Mouse (Mus musculus) brown adipose tissue, adult 24 weeks (tissue): ENCODE data around the gene Palm2. TPM values are rescaled to one million over a fixed set of nuclear protein-coding genes. Genes with fewer than 3 reads are reported as not detected.
A peak's percentile ranks its signal among the peaks of the same experiment; 100 is the strongest.

ENCODE experiments used
- H3K27ac ChIP-seq: fragments of 200-500 bp; replicated peaks from 2 replicates; pipeline ENCODE4 v1.5.1; 2012; ENCODE audit warnings: low read depth, mild to moderate bottlenecking, low read length
- H3K4me1 ChIP-seq: fragments of 200-500 bp; 2 replicates; pipeline ENCODE4 v1.6.1; 2012; ENCODE audit warnings: low read length, mixed read lengths; ENCODE audit not compliant: control insufficient read depth, insufficient read depth, insufficient read length
- H3K4me3 ChIP-seq: fragments of 200-500 bp; 2 replicates; pipeline ENCODE4 v1.5.1; 2012; ENCODE audit warnings: low read depth, mild to moderate bottlenecking, low read length, moderate library complexity; ENCODE audit not compliant: insufficient read depth
- polyA plus RNA-seq: library from polyadenylated mRNA; stranded (reverse); fragments of >200 nt; gene quantifications from 2 replicates; pipeline ENCODE4 v1.2.4, GENCODE M21; 2012; ENCODE audit not compliant: missing spikeins, insufficient read depth, insufficient read length

Gene Palm2
- polyA plus RNA-seq, 1 experiment, result 17.0 TPM

DNA sequence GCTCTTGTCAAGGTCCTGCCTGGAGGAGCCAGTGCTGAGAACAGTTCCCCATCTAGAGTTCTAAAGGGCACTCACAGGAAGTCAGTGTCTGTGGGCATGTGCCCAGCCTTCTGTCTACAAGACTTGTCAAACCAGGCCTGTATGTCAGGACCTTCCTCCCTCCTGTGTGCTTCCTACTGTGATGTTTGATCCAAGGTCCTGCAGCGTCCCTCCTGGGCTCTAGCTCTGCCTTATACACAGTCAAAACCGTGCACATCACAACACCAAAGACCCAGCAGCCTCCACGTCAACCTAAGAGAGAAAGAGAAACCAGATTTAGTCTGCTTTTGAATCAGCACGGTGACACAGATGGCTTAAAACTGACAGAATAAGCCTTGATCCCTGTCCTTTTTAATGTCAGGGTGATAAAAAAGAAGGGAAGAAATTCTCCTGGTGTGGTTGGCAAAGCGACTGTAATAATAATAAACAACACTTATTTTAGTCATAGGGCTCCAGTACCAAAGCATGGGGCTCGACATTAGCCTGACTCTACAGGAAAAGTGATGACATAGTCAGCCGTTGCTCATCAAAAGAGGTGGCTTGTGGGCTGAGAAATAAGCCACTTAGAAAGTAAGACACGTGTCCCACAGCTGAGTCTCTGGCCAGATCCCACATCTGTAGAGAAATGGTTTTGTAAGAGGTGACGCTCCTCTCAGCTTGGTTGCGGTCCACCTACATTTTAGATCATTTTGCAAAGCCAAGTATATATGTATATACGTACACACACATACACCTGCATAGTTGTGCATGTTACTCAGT lies 297.0 kb downstream of the Palm2 start:
- 0 out of 2 replicates have a peak overlapping the region, but pooled peaks have one; percentile 12 for H3K27ac ChIP-seq

DNA sequence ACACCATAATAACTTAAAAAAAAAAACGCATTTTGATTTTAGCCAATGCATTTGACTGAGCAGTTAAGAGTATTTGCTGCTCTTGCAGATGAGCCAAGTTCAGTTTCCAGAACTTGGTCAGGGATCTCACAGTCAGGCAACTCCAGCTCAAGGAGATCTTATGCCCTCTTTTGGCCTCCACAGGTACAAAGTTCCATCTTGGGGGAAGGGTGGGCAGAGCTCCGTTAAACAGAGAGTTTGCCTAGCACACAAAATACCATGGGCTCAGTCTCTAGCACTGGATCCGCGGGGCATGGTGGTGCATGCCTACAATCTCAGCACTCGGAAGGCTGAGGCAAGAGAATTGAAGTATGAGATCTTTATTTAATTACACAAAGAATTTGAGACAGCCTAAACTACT lies 298.3 kb downstream of the Palm2 start:
- no peak overlapping the region for H3K27ac ChIP-seq
- peaks cover 29% of the 10 kb centered on the region for H3K4me1 ChIP-seq
- H3K4me3 ChIP-seq, result no peak overlapping the region

More for the DNA sequence above, 297.0 kb downstream of the Palm2 start:
- Histone ChIP-seq H3K4me3 (no peak overlapping the region), H3K4me1 (peaks cover 31% of the 10 kb centered on the region)

DNA sequence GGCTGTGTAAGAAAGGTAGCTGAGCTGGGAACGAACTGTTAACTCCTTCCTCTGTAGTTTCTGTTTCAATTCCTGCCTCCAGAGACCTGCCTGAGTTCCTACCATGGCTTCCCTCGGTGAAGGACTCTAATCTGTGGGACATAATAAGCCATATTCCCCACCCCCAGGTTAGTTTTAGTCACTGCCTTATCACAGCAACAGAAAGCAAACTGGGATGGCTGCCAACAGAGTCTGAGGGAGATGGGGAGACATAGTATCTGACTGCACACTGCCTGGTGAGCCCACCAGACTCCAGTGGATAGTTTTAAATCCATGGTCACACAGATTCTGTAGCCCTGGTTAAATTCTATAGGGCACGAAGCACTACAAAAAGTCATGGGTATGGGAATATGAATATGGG lies 299.4 kb downstream of the Palm2 start:
- H3K27ac ChIP-seq, result no peak overlapping the region
- no peak overlapping the region for H3K4me3 ChIP-seq
- peaks cover 21% of the 10 kb centered on the region for H3K4me1 ChIP-seq

DNA sequence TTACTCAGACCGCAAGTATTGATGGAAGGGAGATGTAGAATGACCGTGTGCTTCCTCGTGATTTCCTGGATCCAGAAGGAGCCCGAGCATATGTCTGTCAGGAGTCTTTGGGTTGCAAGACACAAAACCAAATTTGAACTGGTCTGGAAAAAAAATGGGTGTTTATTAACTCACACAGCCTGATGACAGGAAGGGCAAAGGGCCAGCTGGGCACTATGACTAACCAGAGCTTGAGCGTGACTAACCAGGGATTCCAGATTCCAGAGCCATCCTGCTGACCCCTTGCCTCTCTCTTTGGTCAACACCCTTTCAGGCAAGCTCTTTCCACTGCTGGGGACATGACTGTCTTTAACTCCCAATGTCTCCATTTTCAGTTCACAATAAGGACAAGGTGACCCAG lies 301.4 kb downstream of the Palm2 start:
- Histone ChIP-seq H3K4me1 (peaks cover 6% of the 10 kb centered on the region), H3K27ac (no peak overlapping the region)

DNA sequence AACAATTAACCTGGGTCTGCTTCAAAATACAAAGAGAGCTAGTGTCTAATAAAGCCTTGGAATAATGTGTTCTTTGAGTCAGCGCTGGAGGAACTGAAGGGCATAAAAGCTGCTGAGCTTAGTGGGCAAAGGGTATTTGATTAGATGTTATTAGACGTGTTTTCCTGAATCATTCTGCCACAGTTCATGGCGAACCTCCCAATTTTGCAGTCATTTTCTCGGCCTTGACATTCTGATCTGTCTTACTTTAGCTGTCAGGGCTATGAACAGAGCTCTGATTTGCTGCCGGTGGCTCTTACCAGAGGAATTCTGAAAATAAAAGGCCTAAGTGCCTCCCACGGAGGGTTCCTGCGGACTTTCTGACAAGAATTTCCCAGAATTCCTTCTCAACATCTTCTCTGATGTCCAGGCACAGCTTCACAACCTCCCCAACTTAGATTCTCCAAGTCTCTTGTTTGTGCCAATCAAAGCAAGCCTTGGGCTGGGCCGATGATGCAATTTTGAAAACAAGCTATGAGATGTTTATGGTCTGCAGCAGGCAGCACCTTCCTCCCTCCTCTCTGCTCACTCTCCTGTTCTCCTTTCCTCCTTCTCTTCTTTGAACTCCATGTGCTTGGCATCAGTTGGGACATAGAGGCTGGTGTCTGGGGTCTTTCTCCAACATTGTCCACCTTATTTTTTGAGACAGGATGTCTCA lies 305.0 kb downstream of the Palm2 start:
- Histone ChIP-seq H3K27ac (no peak overlapping the region), H3K4me3 (no peak overlapping the region), H3K4me1 (no peaks in the 10 kb centered on the region)

More for the DNA sequence above, 301.4 kb downstream of the Palm2 start:
- H3K4me3 ChIP-seq, result no peak overlapping the region

DNA sequence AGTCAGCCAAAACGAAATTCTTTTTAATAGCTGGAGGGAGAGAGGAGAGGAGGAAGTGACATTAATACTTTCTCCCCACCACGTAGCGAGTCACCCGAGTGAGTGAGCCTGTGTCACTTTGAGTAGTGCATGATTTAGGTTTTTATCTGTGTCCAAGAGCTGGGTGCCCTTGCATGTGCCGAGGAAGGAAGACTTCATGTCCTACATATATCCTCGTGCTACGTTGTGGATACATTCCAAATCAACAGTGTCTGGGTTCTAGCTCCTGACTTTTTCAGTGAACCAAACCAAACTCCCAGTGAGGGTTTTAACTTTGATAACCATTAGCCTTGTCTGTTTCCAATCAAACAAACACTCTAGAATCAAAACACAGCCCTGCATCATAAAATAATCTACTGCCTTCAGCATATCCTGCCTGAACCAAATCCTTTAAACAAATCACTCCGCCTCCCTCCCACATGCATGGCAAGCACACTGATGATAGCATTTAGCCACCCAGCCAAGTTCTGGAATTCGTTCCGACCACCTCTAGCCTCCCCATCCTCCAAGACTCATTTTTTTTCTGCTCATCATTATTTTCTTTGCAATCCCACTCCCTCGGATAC lies 309.4 kb downstream of the Palm2 start:
- Histone ChIP-seq H3K4me1 (no peaks in the 10 kb centered on the region), H3K4me3 (no peak overlapping the region), H3K27ac (no peak overlapping the region)

DNA sequence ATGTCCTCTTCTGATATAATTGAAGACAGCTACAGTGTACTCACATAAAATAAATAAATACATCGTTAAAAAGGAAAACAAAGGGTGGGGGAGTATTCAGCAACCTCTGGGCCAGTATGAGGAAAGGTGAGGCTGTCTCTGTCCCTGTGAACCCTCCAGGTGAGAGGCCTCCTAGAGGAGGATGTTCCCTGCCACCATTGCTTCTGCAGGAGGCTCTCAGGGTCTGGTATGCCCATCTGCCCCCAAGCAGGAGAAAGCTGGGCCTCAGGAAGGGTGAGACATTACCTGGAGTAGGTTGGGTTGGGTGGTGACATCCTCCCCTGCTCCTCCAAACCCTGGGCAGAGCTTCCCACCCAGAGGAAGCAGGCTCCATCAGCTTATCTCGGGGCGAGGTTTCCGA lies 316.6 kb downstream of the Palm2 start:
- no peak overlapping the region for H3K27ac ChIP-seq
- no peak overlapping the region for H3K4me3 ChIP-seq
- peaks cover 6% of the 10 kb centered on the region; the same call in 1 of the 2 replicates for H3K4me1 ChIP-seq

DNA sequence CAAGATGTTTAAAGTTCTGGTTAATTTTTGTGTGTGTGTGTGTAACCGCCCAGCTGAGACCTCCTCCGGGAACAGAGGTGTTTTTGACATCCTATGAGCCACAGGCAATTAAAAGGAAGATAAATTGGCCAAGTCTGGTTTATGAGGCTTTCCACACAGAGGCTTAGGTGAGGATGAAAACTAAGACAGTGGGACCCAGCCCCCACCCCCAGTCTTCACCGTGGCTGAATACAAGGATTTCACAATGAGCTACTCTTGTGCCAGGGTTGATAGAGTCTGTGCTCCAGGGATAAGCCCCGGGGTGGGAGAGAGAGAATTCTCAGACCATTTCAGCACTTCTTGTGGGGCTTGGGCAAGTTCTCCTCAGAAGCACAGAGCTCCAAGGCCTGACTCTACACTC lies 317.0 kb downstream of the Palm2 start:
- H3K4me1 ChIP-seq, result peaks cover 6% of the 10 kb centered on the region; the same call in 1 of the 2 replicates
- H3K4me3 ChIP-seq, result no peak overlapping the region
- no peak overlapping the region for H3K27ac ChIP-seq

DNA sequence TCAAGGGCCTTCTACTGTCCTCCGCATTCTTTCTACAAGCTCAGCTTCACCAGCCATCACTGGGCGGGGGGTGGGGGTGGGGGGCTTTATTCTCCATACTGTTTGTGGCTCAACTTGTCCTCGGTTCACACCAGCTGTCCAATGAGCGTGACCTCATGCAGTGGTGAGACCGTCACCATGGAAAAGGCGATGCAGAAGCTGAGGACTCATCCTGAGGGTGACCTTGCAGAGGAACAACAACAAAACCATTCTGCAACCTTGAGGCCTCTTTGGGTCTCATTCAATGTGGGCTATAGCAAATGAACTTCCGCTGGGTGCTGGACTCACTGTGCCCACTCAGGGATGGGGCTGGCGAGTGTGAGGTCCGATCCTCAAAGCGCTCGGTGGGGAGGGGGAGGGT lies 317.5 kb downstream of the Palm2 start:
- Histone ChIP-seq H3K4me1 (peaks cover 6% of the 10 kb centered on the region; the same call in 1 of the 2 replicates), H3K4me3 (no peak overlapping the region), H3K27ac (no peak overlapping the region)

DNA sequence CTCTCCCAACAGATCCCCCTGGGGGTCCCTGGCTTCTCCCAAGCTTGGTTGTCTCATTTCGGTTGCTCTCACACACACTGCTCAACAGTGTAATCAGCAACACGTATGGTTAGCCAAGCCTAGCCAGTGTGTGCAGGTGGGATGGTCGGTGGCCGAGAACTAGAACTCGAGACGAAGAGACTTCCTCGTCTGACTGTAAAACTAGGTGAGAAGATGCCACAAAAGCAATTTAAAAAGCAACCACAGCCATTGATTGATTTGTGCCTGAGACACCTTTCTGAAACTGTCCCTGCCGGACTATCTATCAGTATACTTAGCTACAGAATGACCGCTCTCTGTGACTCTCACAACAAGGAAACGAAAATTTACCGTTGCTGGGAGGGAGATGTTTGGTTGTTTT lies 321.0 kb downstream of the Palm2 start:
- H3K27ac ChIP-seq, result no peak overlapping the region
- no peak overlapping the region for H3K4me3 ChIP-seq
- H3K4me1 ChIP-seq, result peaks cover 15% of the 10 kb centered on the region

DNA sequence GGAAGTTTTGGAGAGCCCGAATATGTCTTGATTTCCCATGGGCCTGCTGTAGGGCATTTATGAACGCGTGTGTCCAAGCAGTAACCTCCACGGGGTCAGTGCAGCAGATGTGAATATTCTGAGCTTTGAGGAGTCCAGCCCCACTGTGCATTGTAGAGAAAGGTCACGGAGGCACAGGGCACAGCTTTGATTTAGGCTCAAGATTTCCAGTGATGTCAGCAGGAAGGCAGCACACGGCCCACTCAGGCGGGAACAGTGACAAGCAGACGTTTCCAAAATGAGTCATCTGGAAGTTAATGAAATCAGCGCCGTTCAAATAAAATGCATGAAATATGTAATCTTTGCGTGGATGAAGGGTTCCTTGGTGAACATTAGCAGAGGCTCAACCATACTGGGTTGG lies 323.9 kb downstream of the Palm2 start:
- no peak overlapping the region for H3K4me3 ChIP-seq
- peaks cover 9% of the 10 kb centered on the region for H3K4me1 ChIP-seq
- peak overlapping the region; percentile 15 for H3K27ac ChIP-seq

Other genes starting within 250 kb of the Palm2 start
- gene Ptpn3, start 132.4 kb upstream of the Palm2 start, polyA plus RNA-seq, result 1.7 and 1.9 TPM in 2 replicates
- 11.4 and 30.1 TPM in 2 replicates for gene Pakap, start 133.9 kb downstream of the Palm2 start, polyA plus RNA-seq